Mouse (Mus musculus) colon, adult 2 months (tissue): Measurements from ENCODE around the gene Galnt13. TPM values are rescaled to one million over a fixed set of nuclear protein-coding genes. Genes with fewer than 3 reads are reported as not detected.

Experiments
- polyA plus RNA-seq: library from polyadenylated mRNA; depleted of rRNA; stranded (reverse); fragments of >200 nt; gene quantifications from 2 replicates; pipeline ENCODE4 v1.2.3, GENCODE M21; 2012; rRNA removed

The Galnt13 gene
- polyA plus RNA-seq = 0.16 and 0.45 TPM in 2 replicates

DNA sequence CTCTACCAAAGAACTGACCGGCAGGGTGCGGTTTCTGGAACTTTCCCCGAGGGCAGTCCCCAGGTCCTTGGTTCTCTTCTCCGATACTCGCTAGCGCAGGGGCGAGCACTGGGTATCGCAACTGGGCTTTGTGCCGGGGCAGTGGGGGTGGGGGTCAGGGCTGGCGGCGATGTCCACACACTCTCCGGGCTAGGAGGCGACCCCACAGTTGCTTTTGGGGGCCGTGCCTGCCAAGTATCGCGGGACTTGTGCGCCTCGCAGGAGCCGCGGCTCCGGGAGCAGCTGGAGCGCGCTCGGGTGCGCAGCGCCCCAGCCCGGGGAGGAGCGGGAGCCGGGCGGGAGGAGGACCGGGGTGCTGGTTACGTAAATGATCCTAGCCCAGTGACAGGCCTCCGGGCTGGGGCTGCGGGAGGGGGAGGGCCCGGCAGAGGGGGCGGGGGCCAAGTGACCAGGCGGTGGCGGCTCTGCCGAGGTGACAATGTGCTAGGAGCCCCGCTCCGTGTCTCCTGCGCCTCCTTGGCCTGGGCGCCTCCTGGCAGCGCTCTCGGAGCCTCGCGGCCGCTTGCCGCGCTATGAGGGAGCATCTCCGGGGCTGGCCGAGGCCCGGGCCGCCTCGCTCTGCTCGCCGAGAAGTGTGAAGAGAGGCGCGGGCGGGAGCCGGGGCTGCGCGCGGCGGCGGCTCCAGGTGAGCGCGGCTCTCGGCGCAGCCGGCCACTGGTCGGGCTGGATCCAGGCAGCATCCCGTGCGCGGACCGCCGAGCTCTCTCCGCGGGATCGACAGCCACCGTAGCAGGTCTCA, at the start of gene Galnt13:
TSS of gene Galnt13 (plus strand) at position 381 of the 799 bp plus-strand sequence.

